Mouse (Mus musculus) liver, adult 2 months (tissue): ENCODE results near the gene Arsa.

Experiments used
- CTCF ChIP-seq: fragments of 200-500 bp; IDR thresholded peaks from 2 replicates; pipeline ENCODE4 v1.5.1; 2011; ENCODE audit warnings: low read depth, low read length, control low read depth
- POLR2A ChIP-seq: fragments of 200-500 bp; IDR thresholded peaks from 2 replicates; pipeline ENCODE4 v1.6.1; 2011; ENCODE audit warnings: low read length, control low read depth; ENCODE audit not compliant: insufficient read depth; ENCODE audit errors: extremely low read depth

GRCm38 (mm10) chr15:89521951-89522350, 44.7 kb upstream of the Arsa start:
- TF ChIP-seq CTCF (no peak), POLR2A (no peak)
